Mouse (Mus musculus): ENCODE measurements around the gene Tia1.

GRCm38 (mm10) chr6:86354948-86355347, 49.1 kb upstream of the Tia1 start:
- TF ChIP-seq CTCF (conservative IDR thresholded peaks at IDR 0.05; ENCODE audit: insufficient read depth, insufficient read length, low read depth, low read length) (no peak; the same call in 1 of the 2 replicates), POLR2A (IDR thresholded peaks at IDR 0.05; ENCODE audit: low read depth, low read length) (no peak)

All from kidney, adult 2 months (tissue).